Mouse (Mus musculus): ENCODE data around the gene Micu1. TPM values are rescaled to one million over a fixed set of nuclear protein-coding genes. Genes with fewer than 3 reads are reported as not detected.

The Micu1 gene
- total RNA-seq, 2 experiments from 2014 or later = 24.3 to 25.8 TPM

DNA sequence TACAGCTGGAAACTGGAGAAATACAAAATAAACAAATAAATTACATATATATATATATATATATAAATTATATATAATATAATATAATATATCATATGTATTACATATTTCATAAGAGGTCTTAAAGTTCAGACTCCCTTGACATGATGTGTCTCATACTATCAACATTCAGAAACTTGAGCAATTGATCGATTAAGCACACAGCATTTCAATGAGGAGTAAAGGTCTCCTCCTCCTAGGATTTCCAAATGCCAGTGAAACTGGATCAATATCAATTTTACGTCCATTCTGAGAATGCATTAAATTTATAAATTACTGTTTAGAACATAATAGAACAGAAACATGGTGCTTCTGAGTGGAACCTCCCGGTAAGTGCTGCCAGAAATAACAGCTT is 71.9 kb downstream of the Micu1 start:
- DNase-seq = no peak

DNA sequence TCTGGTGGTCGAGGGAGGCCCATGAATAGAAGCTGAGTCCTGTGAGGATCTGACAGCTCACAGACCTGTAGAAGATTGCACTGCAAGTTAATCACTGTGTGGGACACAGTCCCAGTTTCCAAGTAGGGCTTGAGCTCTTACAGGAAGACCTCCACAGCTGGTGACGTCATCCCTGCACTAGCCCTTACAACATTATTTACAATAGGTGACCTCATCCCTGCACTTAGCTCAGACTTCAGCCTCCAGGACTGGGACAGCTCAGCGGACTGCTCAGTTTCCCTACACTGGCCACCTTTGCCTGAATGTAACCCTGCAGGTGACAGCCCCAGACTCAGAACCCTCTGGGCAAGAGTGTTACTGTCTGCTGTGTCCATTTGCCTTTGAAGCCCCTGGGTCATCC is 75.0 kb downstream of the Micu1 start:
- no peak for DNase-seq

- DNase-seq = no peak
Observed at GRCm38 (mm10) chr10:59778137-59778710, 75.9 kb downstream of the Micu1 start.

GRCm38 (mm10) chr10:59780698-59781097 is 78.4 kb downstream of the Micu1 start:
- no peak for DNase-seq

GRCm38 (mm10) chr10:59781205-59781931 is 79.1 kb downstream of the Micu1 start:
- no peak for DNase-seq

DNA sequence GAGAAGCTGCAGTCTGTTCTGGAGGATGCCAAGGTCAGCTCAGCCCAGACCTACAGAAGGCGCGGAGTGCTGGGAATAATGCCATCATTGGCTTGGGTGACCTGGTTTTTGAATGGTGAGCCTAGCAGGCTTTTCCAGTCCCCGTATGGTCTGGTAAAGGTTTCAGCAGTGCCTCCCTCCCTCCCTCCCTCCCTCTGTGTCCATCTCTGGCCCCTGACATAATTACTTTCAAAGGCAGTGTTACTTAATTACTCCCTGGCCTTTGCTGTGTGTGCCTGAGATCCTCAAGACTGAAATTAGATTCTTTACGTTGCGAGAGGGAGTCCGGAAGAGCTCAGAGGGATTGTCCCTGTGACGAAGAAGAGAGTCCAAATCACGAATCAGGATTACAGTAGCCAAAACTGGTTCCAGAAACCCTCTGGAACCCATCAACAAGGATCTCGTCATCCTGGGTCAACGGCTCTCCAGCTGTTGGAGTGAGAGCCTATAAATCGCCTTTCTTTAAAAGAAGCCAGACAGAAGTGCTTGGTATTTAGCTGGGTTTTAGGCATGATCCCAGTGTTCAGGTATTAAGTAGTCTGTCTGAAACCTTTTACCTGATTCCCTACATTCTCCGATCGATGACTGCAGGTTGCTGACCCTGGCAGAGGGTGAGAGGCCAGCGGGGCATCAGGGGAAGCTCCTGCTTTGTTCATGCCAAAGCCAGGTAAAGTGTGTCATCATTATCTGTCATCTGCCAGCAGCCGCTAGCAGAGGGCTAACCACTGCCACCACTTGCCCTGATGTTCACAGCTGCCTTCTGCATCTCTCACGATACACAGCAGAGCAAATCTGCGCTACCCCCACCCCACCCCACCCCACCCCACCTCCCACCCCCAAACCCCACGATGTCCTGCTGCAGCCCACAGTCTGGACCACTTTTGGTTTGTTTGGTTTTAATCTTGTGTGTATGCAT is 82.7 kb downstream of the Micu1 start:
- DNase-seq = peak; percentile 15 to 17

DNA sequence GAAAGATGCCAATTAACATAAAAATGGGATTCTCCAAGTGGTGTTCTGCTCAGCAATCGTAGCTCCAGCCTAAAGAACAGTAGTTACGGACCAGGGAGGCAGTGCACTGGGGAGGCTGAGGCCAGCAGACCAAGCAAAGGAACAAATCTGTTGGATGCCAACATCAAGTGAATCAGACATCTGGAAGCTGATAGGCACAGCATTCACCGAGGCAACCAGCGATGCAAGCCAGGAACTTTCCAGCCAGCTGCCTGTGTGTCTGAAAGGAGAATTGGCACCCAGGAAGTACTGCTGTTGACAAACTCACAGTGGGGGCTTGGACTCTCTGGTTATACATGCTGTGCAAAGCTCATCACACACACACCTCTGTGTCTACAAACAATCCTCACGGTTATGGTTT is 84.0 kb downstream of the Micu1 start:
- DNase-seq = peak; percentile 16 to 20

- DNase-seq = no peak
Observed at GRCm38 (mm10) chr10:59787140-59787800, 85.0 kb downstream of the Micu1 start.

- no peak for DNase-seq
Observed at GRCm38 (mm10) chr10:59787870-59788269, 85.6 kb downstream of the Micu1 start.

GRCm38 (mm10) chr10:59790291-59790929 is 88.1 kb downstream of the Micu1 start:
- no peak for DNase-seq

- no peak for DNase-seq
Observed at GRCm38 (mm10) chr10:59791896-59792295, 89.6 kb downstream of the Micu1 start.

DNA sequence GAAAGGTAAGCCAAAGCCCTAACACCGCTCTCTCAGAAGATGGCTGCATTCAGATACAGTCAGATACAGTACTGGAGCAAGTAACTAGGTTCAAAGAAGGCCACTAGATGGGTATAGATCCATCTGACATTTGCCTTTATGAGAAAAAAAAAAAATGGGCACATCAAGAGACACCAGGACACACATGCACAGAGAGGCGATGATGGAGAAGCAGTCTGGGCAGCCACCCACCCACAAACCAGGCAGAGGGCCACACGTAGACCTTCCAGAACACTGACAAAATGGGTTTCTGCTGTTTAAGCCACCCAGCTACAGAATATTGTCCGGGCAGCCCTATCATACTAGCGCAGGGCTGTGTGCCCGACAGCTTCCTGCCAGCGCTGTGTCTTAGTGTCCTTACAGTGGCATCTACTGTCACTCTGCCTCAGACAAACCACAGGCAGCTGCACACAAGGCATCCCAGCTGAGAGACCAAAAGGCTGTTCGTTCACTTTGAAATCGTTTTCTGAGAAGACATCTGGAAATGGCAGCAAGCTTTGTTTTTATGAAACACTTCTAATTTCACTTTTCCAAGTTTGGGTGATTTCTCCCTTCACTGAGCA is 90.4 kb downstream of the Micu1 start:
- no peak for DNase-seq

- no peak for DNase-seq
Observed at GRCm38 (mm10) chr10:59793454-59793853, 91.2 kb downstream of the Micu1 start.

GRCm38 (mm10) chr10:59795085-59795484 is 92.8 kb downstream of the Micu1 start:
- no peak for DNase-seq

DNA sequence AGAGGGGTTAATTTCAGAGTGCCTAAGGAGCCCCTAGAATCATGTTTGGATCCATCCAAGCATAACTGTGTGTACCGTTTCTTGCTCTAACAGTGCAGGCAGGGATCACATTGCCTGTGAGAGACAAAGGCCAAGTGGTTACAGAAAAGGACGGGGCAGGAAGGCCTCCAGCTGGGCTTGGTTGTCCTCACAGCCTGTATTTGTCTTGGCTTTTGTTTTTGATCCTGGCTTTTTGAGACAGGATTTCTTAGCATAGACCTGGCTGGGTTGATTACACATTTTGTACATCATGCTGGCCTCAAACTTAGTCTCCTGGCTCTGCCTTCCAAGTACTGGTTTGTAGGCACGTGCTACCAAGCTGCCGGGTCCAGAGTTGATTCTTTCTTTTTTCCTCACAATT is 93.6 kb downstream of the Micu1 start:
- DNase-seq = no peak

DNA sequence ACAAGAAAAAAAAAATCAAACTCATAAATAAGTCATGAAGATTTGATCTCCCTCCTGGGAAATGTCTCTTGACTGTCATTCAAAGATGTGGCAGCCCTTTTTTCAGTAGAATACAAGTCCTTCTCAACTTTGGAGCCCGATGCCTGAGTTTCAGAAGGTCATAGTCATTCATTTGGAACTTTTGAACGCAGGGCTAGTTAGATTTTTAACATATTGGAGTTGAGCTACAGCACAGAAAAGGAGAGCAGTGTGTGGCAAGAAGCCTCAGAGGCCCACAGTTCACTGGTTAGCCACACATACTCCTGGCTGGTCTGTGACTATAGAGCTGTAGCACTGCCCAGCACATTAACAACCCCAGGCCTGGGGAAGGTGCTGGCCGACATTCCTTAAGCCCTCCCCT is 96.1 kb downstream of the Micu1 start:
- no peak for DNase-seq

GRCm38 (mm10) chr10:59799303-59800044 is 97.2 kb downstream of the Micu1 start:
- DNase-seq = peak in 1 of 2 experiments; percentile 31

GRCm38 (mm10) chr10:59800159-59800558 is 97.9 kb downstream of the Micu1 start:
- no peak for DNase-seq

- no peak for DNase-seq
Observed at GRCm38 (mm10) chr10:59800826-59801501, 98.7 kb downstream of the Micu1 start.

- no peak for DNase-seq
Observed at GRCm38 (mm10) chr10:59808677-59809076, 106.4 kb downstream of the Micu1 start.
